Mouse (Mus musculus) 3T3-L1 (cell line): ENCODE results near the gene Mesp1.

Experiments
- DNase-seq: peaks from one replicate; pipeline ENCODE4 v3.0.0-alpha.2; 2015; ENCODE audit warnings: low read depth, low spot score

Mesp1 gene

DNA sequence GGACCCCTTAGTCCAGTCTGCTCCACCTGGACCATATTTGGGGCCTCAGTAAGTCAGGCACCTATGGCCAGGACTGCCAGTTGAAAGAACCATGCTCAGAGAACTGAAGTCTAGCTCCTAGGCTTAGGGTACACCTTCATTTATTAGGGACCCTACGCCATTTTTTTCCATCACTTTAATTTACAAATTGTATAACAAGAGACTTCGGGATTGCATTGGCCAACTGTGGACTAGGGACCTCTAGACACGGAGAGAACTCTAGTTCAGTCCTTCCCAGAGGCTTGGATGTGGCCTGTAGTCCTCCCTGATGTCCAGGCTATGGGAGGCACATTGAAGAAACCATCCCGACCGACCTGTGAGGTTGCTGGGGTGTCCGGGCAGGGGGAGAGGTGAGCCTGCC, at the start of gene Mesp1:
Gene Mesp1 (minus strand): TSS at position 101 of the 400 bp plus-strand sequence.
- DNase-seq: no peak

DNA sequence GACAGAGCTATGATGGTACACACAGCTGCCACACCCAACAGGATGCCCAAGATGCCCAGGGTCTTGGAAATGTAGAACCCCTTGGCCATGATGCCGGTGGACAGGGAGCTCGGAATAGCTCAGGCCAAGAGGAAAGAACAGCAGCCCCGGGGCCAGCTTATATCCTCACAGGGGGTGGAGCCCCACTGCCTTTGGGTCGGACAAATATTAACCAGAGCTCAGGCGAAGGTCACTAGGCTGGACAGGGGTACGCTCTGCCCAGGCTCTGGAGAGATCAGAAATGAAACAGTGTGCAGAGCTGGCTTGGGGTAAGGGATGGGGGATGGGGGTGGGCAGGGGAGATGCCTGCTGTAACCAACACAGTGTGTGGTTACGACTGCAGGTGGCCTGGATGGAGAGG, 48.6 kb upstream of the Mesp1 start:
- DNase-seq: no peak

- no peak for DNase-seq
These were observed 43.7 kb upstream of the Mesp1 start for GRCm38 (mm10) chr7:79837247-79837646.

GRCm38 (mm10) chr7:79835196-79835595, 41.6 kb upstream of the Mesp1 start:
- no peak for DNase-seq

DNA sequence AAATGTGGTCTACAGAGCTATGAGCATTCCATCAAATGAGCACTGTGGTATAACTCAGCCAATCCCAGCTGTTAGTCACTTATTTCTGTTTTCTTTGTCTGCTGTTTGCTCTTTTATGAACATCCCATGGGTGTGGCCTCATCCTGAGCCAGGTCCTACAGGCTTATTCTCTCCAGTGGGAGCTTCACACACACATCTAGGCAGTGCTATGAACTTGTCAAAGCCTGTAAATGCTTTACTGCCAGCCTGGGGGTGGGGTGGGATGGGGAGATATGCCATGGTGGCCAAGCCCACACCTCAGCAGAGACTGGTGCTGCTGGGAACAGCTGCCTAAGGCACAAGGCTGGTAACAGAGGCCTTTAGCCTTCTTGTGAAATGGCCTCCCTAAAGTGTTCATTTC, 39.4 kb upstream of the Mesp1 start:
- peak; percentile 49 for DNase-seq

GRCm38 (mm10) chr7:79831585-79831984, 38.0 kb upstream of the Mesp1 start:
- DNase-seq: no peak

DNA sequence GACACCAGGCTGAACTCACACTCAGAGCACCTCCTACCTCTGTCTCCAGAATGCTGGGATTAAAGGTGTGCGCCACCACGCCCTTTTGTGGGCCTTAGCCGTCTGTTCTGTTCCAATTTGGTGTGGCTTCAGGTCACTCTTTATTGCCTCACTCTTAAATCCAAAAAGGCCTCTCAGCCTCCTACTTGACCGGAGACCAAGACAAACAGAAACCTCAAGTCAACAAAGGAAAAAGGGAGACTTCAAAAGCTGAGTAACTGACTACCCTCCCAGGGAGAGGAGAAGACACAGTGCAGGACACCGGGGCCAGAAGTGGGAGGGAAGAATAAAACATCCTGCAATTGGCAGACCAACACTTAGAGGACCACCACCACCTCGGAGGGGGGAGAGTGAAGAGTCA, 37.6 kb upstream of the Mesp1 start:
- DNase-seq: no peak

- no peak for DNase-seq
These were observed 34.8 kb upstream of the Mesp1 start for GRCm38 (mm10) chr7:79828341-79828740.

DNA sequence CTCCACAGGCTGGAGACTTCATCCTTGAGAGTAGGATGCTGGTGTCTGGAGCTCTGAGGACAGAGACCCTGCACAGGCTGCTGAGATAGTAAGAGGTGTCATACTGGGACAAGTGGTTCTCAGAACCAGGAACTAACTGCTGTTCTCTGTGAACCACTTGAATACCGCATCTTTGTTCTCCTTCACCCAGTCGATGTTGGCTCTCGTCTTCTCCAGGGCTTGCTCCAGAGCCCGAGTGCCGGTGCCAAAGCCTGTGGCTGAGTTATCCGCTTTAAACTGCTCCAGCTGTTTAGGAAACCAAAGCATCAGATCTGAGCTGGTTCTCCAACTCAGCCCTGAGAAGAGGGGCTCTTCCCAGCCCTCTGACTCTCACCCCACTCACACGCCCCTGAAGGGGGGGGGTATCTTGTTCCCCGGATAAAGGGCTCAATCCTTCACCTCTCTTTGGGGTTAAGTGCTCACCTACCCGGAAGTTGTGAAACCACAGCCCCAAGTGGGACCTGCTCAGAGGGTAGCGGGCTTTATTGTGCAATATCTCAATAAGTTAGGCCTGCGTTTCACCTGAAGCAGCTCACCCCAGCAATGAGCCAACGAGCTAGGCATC, 28.6 kb upstream of the Mesp1 start:
- no peak for DNase-seq

- DNase-seq: no peak
These were observed 26.4 kb upstream of the Mesp1 start for GRCm38 (mm10) chr7:79819996-79820395.

- no peak for DNase-seq
These were observed 25.9 kb upstream of the Mesp1 start for GRCm38 (mm10) chr7:79819515-79819914.

- DNase-seq: no peak
These were observed 24.7 kb upstream of the Mesp1 start for GRCm38 (mm10) chr7:79818321-79818720.

DNA sequence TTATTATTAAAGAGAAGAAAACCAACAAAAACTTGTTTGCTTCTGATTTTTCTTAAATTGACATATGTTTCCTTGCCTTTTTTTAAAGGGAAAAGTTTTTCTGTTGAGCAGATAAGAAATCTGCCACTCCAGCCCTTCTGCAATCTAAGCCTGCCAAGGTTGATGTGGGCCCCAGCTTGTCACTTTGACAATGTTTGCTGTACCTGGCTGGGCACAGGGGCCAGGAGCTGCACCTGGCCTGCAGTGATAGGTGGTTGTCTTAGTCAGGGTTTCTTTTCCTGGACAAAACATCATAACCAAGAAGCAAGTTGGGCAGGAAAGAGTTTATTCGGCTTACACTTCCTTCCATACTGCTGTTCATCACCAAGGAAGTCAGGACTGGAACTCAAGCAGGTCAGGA, 19.8 kb upstream of the Mesp1 start:
- DNase-seq: no peak

DNA sequence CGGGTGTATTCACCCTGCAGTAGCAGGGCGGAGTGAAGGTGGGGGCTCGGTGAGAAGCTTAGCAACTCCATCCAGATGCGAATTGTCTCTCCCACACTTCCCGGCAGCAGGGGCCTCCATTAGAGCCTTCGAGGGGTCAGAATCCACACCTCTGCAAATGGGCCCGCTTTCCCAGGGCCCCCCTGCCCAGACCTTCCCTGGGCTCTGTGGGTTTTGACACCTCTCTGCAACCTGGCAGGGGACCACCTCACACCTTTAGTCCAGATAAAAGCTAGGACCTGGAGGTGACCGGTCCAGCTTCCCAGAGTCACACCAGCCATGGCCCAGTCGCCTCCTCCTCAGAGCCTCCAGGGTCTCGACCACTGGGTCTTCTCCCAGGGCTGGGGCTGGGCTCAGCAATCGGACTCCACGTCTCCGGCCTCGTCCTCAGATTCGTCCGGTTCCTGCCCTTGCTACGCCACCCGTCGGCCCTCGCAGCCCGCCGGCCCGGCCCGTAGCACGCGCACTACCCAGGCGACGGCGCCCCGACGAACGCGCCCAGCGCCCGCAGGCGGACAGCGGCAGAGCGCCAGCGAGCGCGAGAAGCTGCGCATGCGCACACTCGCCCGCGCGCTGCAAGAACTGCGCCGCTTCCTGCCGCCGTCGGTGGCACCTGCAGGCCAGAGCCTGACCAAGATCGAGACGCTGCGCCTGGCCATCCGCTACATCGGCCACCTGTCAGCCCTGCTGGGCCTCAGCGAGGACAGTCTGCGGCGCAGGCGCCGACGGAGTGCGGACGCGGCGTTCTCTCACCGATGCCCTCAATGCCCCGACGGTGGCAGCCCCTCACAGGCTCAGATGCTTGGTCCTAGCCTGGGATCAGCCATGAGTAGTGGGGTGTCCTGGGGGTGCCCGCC, 17.3 kb upstream of the Mesp1 start, which contains the start of gene Mesp2:
Gene Mesp2 (plus strand): TSS at position 117 of the 896 bp plus-strand sequence.
- no peak for DNase-seq

DNA sequence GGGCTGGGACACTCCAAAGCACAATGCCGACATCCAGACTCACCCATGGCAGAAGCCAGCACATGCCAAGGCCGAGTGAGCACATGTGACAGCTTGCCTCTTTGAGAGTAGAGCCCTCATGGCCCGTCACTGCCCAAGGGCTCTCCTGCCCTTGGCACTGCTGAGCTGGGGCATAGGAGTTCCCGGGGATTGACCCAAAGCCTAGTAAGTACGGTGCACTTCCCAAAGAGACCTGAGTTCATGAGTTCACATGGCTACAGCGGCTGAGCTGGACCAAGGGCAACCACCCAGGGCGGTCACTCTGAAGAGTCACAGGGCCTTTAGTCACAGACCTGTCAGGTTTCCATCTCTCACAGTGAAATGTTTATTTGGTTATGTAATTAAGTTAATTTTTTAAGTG, 15.0 kb upstream of the Mesp1 start:
- no peak for DNase-seq

GRCm38 (mm10) chr7:79803887-79804286, 10.3 kb upstream of the Mesp1 start:
- DNase-seq: peak; percentile 52

DNA sequence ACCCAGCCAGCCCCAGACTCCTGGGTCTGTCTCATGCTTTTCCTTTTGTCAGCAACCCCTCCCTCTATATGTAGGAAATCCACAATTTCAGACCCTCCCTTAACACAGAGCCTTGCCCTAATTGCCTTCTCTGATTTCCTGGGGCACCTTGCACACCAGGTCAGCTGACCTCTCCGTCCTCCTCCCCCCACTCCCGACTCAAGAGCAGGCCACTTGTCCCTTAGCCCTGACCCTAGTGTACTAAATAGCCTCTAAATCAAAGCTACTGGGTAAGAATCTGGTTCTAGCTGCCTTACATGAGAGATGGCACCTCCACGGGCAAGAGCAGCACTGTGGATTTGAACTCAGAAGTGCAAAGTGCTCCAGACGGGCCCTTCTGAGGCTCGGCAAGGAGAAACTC, 8.4 kb upstream of the Mesp1 start:
- no peak for DNase-seq

- no peak for DNase-seq
These were observed 7.8 kb upstream of the Mesp1 start for GRCm38 (mm10) chr7:79801391-79801790.

DNA sequence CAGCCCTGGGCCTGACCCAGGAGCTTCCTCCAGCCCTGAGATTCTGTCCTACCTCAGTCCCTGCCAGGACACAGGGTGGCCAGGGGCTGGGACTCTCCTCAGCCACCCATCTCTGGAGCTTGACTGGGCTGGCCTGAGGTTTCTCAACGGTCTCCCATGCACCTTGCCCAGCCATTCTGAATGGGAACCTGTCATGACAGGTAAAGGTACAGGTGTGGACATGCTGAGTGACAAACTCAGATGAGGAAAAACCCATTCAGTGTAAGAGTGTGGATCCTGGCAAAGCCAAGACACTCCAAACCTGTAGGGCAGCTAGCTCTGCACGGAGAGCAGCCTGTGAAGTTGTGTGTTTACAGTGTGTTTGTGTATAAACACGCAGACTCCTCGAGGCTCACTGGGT, 6.7 kb upstream of the Mesp1 start:
- no peak for DNase-seq

- peak; percentile 48 for DNase-seq
These were observed 5.9 kb upstream of the Mesp1 start for GRCm38 (mm10) chr7:79799506-79799905.

GRCm38 (mm10) chr7:79799048-79799447, 5.5 kb upstream of the Mesp1 start:
- peak; percentile 92 for DNase-seq

DNA sequence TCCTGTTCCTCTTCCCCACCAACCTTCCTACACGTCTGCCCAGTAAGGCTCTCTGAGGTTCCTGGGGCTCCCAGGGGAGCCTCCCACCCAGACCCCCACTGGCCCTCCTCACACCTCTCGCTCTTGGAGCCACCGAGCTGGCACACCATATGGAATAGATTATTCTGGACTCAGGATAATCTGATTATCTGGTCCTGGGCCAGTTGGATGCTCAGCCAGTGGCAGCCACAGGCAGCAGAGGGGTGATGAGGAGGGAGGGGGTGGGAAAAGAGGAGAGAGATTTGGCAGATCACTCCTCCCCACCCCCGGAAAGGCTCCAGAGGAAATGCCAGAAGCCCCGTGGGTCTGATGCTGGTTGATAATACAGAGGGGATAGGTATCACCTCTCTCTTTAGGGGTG, 5.0 kb upstream of the Mesp1 start:
- DNase-seq: no peak
